Mouse (Mus musculus): ENCODE data around the gene Etnk2. TPM values are rescaled to one million over a fixed set of nuclear protein-coding genes. Genes with fewer than 3 reads are reported as not detected.

Gene Etnk2
- polyA plus RNA-seq, 1 experiment from 2014 or later: 11.3 TPM

GRCm38 (mm10) chr1:133383157-133383783 lies 19.9 kb downstream of the Etnk2 start:
- Histone ChIP-seq H3K27me3 (no peaks in the 10 kb centered on the region), H3K9ac (no peak overlapping the region), H3K4me2 (no peak overlapping the region), H3K4me3 (replicated peaks) (no peak overlapping the region), H3K4me1 (replicated peaks) (peaks cover 14% of the 10 kb centered on the region; the same call in 1 of the 2 replicates), H3K36me3 (replicated peaks) (no peaks in the 10 kb centered on the region), H3K9me3 (replicated peaks) (no peaks in the 10 kb centered on the region), H3K27ac (replicated peaks) (no peak overlapping the region)
- no peak for ATAC-seq (ENCODE audit: insufficient read depth)
- WGBS (ENCODE audit: insufficient replicate concordance): 74% methylated on average over 14 of the region's 14 CpGs

DNA sequence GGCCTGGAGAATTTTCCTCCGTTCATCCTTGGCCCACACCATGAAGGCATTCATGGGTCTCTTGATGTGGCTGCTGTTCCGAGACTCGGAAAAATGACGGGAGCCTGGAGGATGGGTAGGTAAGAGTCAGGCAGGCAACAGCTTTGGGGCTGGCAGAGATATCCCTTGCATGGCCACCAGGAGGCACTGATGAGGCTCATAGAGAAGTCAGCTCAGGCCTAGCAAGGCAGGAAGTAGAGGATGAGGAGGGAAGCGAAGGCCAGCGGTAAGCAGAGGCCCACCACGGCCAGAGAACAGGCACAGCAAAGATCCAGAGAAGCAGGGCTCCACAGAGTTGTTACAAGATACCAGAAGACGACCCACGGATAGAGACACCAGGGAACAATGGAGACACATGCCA lies 22.1 kb downstream of the Etnk2 start:
- Histone ChIP-seq H3K4me3 (replicated peaks) (no peak overlapping the region), H3K4me1 (replicated peaks) (peaks cover 5% of the 10 kb centered on the region; the same call in 1 of the 2 replicates), H3K27ac (replicated peaks) (no peak overlapping the region), H3K4me2 (peak overlapping the region; percentile 30; the same call in 1 of the 2 replicates), H3K36me3 (replicated peaks) (no peaks in the 10 kb centered on the region), H3K9me3 (replicated peaks) (no peaks in the 10 kb centered on the region), H3K9ac (no peak overlapping the region), H3K27me3 (no peaks in the 10 kb centered on the region)
- ATAC-seq (ENCODE audit: insufficient read depth): no peak
- WGBS (ENCODE audit: insufficient replicate concordance): 29% methylated on average over 9 of the region's 9 CpGs

DNA sequence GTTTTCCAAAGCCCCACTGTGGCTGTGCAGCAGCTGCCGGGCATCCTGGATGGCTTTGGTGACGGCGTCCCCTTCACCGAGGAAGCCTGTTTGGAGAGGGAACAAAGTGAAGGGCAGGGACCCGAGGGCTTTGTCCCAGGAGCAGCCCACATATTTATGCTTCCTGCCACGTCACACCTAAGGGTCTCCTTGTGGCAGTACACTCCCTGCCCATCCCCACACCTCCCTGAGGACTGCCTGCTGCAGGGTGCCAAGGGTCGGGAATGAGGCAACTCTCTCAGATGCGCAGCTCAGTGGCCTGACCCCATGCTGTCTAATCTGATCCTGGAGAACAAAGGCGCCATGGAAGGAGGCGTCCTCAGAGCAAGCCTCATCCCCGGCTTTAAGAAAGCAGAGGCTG lies 22.8 kb downstream of the Etnk2 start:
- Histone ChIP-seq H3K4me1 (replicated peaks) (peaks cover 5% of the 10 kb centered on the region; the same call in 1 of the 2 replicates), H3K4me2 (0 out of 2 replicates have a peak overlapping the region, but pooled peaks have one; percentile 30), H3K36me3 (replicated peaks) (no peaks in the 10 kb centered on the region), H3K27ac (replicated peaks) (no peak overlapping the region), H3K9me3 (replicated peaks) (no peaks in the 10 kb centered on the region), H3K4me3 (replicated peaks) (no peak overlapping the region), H3K27me3 (no peaks in the 10 kb centered on the region), H3K9ac (no peak overlapping the region)
- WGBS (ENCODE audit: insufficient replicate concordance): 66% methylated on average over 11 of the region's 11 CpGs
- no peak for ATAC-seq (ENCODE audit: insufficient read depth)

GRCm38 (mm10) chr1:133387539-133388268 lies 24.3 kb downstream of the Etnk2 start:
- Histone ChIP-seq H3K4me3 (replicated peaks) (no peak overlapping the region), H3K27me3 (no peaks in the 10 kb centered on the region), H3K27ac (replicated peaks) (no peak overlapping the region), H3K4me1 (replicated peaks) (peaks cover 5% of the 10 kb centered on the region; the same call in 1 of the 2 replicates), H3K9ac (no peak overlapping the region), H3K9me3 (replicated peaks) (no peaks in the 10 kb centered on the region), H3K4me2 (no peak overlapping the region), H3K36me3 (replicated peaks) (no peaks in the 10 kb centered on the region)
- ATAC-seq (ENCODE audit: insufficient read depth): no peak
- 68% methylated on average over 19 of the region's 19 CpGs for WGBS (ENCODE audit: insufficient replicate concordance)

GRCm38 (mm10) chr1:133394702-133395101 lies 31.3 kb downstream of the Etnk2 start:
- ATAC-seq (ENCODE audit: insufficient read depth): no peak
- Histone ChIP-seq H3K4me3 (replicated peaks) (no peak overlapping the region), H3K36me3 (replicated peaks) (no peaks in the 10 kb centered on the region), H3K4me1 (replicated peaks) (0 out of 2 replicates have a peak, but pooled peaks cover 2% of the 10 kb centered on the region), H3K9ac (no peak overlapping the region), H3K27me3 (no peaks in the 10 kb centered on the region), H3K4me2 (no peak overlapping the region), H3K9me3 (replicated peaks) (no peaks in the 10 kb centered on the region), H3K27ac (replicated peaks) (no peak overlapping the region)
- WGBS (ENCODE audit: insufficient replicate concordance): 49% methylated on average over 4 of the region's 4 CpGs

GRCm38 (mm10) chr1:133396693-133397092 lies 33.3 kb downstream of the Etnk2 start:
- no peak overlapping the region for H3K4me3 ChIP-seq (replicated peaks)
- H3K9me3 ChIP-seq (replicated peaks): no peaks in the 10 kb centered on the region
- H3K27me3 ChIP-seq: no peaks in the 10 kb centered on the region
- ATAC-seq (ENCODE audit: insufficient read depth): no peak
- H3K4me2 ChIP-seq: no peak overlapping the region
- no peak overlapping the region for H3K27ac ChIP-seq (replicated peaks)
- 70% methylated on average over 5 of the region's 5 CpGs for WGBS (ENCODE audit: insufficient replicate concordance)
- H3K4me1 ChIP-seq (replicated peaks): 0 out of 2 replicates have a peak, but pooled peaks cover 2% of the 10 kb centered on the region
- no peak overlapping the region for H3K9ac ChIP-seq
- no peaks in the 10 kb centered on the region for H3K36me3 ChIP-seq (replicated peaks)

DNA sequence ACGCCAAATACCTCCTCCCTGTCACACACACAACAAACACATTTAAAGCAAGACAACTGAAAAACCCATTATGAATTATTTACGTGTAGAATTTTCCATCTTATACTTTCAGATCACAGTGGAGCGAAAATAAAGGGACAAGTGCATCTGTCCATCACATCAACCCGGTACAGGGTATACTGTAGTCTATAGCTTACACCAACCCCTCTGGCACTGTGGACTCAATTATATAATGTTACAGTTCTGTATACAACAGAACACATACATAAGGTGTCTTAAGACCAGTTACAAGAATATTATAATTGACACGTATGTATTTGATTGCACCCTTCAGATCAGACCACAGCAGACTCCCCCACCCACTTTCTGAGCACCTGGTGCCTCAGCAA lies 33.7 kb downstream of the Etnk2 start:
- Histone ChIP-seq H3K4me1 (replicated peaks) (0 out of 2 replicates have a peak, but pooled peaks cover 2% of the 10 kb centered on the region), H3K4me2 (no peak overlapping the region), H3K27me3 (no peaks in the 10 kb centered on the region), H3K9me3 (replicated peaks) (no peaks in the 10 kb centered on the region), H3K9ac (no peak overlapping the region), H3K36me3 (replicated peaks) (no peaks in the 10 kb centered on the region), H3K27ac (replicated peaks) (no peak overlapping the region), H3K4me3 (replicated peaks) (no peak overlapping the region)
- whole genome bisulfite sequencing (ENCODE audit: insufficient replicate concordance): 62% methylated on average over 5 of the region's 5 CpGs
- ATAC-seq (ENCODE audit: insufficient read depth): no peak

- no peak overlapping the region for H3K4me2 ChIP-seq
- no peak overlapping the region for H3K27ac ChIP-seq (replicated peaks)
- H3K9me3 ChIP-seq (replicated peaks): no peaks in the 10 kb centered on the region
- WGBS (ENCODE audit: insufficient replicate concordance): 28% methylated on average over 17 of the region's 17 CpGs
- H3K36me3 ChIP-seq (replicated peaks): no peaks in the 10 kb centered on the region
- no peak overlapping the region for H3K9ac ChIP-seq
- H3K4me3 ChIP-seq (replicated peaks): no peak overlapping the region
- no peak for ATAC-seq (ENCODE audit: insufficient read depth)
- no peaks in the 10 kb centered on the region for H3K27me3 ChIP-seq
- H3K4me1 ChIP-seq (replicated peaks): 0 out of 2 replicates have a peak, but pooled peaks cover 2% of the 10 kb centered on the region
These were observed 34.3 kb downstream of the Etnk2 start for GRCm38 (mm10) chr1:133397483-133398237.

DNA sequence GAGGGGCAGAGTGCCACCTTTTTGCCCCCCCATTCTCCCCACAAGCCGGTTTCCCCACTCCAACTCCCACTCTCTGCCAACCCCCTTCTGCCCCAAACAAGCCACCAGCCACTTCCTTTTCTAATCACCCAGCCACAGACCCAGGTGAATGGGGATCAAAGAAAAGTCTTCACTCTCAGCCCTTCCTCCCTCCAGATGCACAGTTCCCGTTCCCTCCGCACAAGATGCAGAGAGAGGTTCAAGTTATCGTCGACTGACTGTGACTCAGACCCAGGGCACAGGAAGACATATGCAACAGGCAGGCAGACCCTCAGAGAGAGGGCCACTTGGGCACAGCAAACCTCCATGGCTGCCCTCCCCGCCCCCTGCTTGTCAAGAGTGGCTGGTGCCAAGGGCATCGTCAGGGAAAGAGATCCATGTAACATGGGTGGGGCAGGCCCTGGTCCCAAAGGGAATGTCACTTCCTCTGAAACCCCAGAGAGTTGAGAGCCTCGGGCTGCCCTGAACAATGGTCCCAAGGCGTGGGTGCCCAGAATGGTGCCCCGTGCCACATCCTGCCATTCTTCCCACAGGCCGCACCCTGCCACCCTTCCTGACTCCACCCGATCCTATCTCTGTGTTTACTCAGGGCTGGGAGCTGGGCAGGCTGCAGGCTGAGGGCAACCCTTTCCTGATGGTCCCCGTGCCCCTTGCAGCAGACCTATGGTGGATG lies 36.8 kb downstream of the Etnk2 start:
- Histone ChIP-seq H3K4me3 (replicated peaks) (no peak overlapping the region), H3K27ac (replicated peaks) (no peak overlapping the region), H3K27me3 (no peaks in the 10 kb centered on the region), H3K36me3 (replicated peaks) (no peaks in the 10 kb centered on the region), H3K4me1 (replicated peaks) (0 out of 2 replicates have a peak, but pooled peaks cover 2% of the 10 kb centered on the region), H3K4me2 (no peak overlapping the region), H3K9ac (no peak overlapping the region), H3K9me3 (replicated peaks) (no peaks in the 10 kb centered on the region)
- no peak for ATAC-seq (ENCODE audit: insufficient read depth)
- 26% methylated on average over 13 of the region's 13 CpGs for WGBS (ENCODE audit: insufficient replicate concordance)

- 54% methylated on average over 4 of the region's 4 CpGs for WGBS (ENCODE audit: insufficient replicate concordance)
- H3K9ac ChIP-seq: no peak overlapping the region
- H3K36me3 ChIP-seq (replicated peaks): no peaks in the 10 kb centered on the region
- H3K27me3 ChIP-seq: no peaks in the 10 kb centered on the region
- H3K9me3 ChIP-seq (replicated peaks): no peaks in the 10 kb centered on the region
- no peak overlapping the region for H3K27ac ChIP-seq (replicated peaks)
- no peak for ATAC-seq (ENCODE audit: insufficient read depth)
- peaks cover 10% of the 10 kb centered on the region for H3K4me1 ChIP-seq (replicated peaks)
- no peak overlapping the region for H3K4me2 ChIP-seq
- H3K4me3 ChIP-seq (replicated peaks): no peak overlapping the region
These were observed 40.6 kb downstream of the Etnk2 start for GRCm38 (mm10) chr1:133404005-133404404.

All from liver, embryonic 15.5 days (tissue).